Mouse (Mus musculus) limb, embryonic 10.5 days (tissue): Measurements from ENCODE around the gene Stpg3. TPM values are rescaled to one million over a fixed set of nuclear protein-coding genes. Genes with fewer than 3 reads are reported as not detected.

Source experiments
- DNase-seq: peaks from one replicate; pipeline ENCODE4 v3.0.0-alpha.2; 2017; ENCODE audit warnings: low spot score
- H3K27ac ChIP-seq: fragments of 300-500 bp; sonication (generic); 2 replicates; pipeline ENCODE4 v1.5.1; 2016; ENCODE audit warnings: mild to moderate bottlenecking
- H3K27me3 ChIP-seq: fragments of 300-500 bp; sonication (generic); 2 replicates; pipeline ENCODE4 v1.6.1; 2016; ENCODE audit warnings: low read depth, mild to moderate bottlenecking; ENCODE audit not compliant: poor library complexity, severe bottlenecking
- H3K36me3 ChIP-seq: fragments of 300-500 bp; sonication (generic); 2 replicates; pipeline ENCODE4 v1.6.1; 2016; ENCODE audit warnings: mild to moderate bottlenecking, moderate library complexity
- H3K4me1 ChIP-seq: fragments of 300-500 bp; sonication (generic); 2 replicates; pipeline ENCODE4 v1.6.1; 2016
- H3K4me3 ChIP-seq: fragments of 300-500 bp; sonication (generic); 2 replicates; pipeline ENCODE4 v1.5.1; 2016; ENCODE audit warnings: mild to moderate bottlenecking, moderate library complexity
- H3K9me3 ChIP-seq: fragments of 300-500 bp; sonication (generic); replicated peaks from 2 replicates; pipeline ENCODE4 v1.6.1; 2016; ENCODE audit warnings: mild to moderate bottlenecking
- WGBS: fragments of 180-500 bp; shearing (Covaris S2); methylation state at CpG from one replicate; pipeline ENCODE4 v1.1.7; 2016; 5-methylcytosine and 5-hydroxymethylcytosine counted together
- polyA plus RNA-seq: library from polyadenylated mRNA; unstranded; fragments of >200 nt; fragmentation: Nextera tagmentation; extraction: Ambion mirVana; gene quantifications from 2 replicates; pipeline ENCODE4 v1.2.1, GENCODE M21; 2016

The Stpg3 gene
- polyA plus RNA-seq, 1 experiment from 2014 or later = not detected

DNA sequence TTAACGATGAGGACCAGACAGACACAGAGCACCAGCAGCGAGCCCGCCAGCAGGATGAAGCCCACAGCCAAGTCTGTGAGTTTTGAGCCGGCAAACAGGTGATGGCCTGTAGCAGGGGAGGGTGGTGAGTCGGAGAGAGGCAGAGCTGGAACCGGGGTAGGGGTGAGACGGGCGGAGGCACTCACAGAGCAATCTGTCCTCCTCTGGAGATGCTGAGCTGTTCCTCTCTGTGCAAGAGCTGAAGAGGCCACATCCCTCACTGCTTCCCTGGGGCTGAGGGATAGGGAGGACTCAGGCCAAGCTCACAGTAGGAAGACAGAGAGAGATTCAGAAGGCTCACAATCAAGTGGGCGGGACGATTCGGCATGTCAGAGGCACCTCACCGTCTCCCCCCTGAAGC, 16.6 kb upstream of the Stpg3 start:
- Histone ChIP-seq H3K9me3 (no peaks in the 10 kb centered on the region), H3K4me1 (peaks cover 18% of the 10 kb centered on the region), H3K36me3 (no peaks in the 10 kb centered on the region), H3K4me3 (no peak overlapping the region), H3K27me3 (peaks cover 41% of the 10 kb centered on the region), H3K27ac (no peak overlapping the region)
- 61% methylated on average over 12 of the region's 12 CpGs for WGBS
- no peak for DNase-seq

DNA sequence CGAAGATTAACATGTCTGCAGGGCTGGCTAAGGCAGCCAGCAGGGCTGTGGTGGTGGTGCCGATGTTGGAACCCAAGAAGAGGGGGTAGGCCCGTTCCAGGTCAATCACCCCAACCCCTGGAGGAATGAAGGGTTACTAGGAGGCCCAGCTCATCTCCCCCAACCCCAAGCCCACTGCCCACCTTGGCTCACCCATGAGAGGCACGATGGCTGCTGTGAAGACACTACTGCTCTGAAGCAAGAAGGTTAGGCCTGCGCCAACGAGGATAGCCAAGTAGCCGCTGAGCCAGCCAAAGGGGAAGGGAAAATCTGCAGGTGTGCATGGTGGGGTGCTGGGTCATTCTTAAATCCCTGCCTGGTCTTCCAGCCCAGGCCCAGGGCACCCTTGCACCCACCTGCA, 16.1 kb upstream of the Stpg3 start:
- WGBS = 89% methylated on average over 7 of the region's 7 CpGs
- H3K27ac ChIP-seq = no peak overlapping the region
- peaks cover 36% of the 10 kb centered on the region for H3K27me3 ChIP-seq
- peaks cover 22% of the 10 kb centered on the region for H3K4me1 ChIP-seq
- no peaks in the 10 kb centered on the region for H3K36me3 ChIP-seq
- no peak for DNase-seq
- H3K9me3 ChIP-seq = no peaks in the 10 kb centered on the region
- H3K4me3 ChIP-seq = no peak overlapping the region

DNA sequence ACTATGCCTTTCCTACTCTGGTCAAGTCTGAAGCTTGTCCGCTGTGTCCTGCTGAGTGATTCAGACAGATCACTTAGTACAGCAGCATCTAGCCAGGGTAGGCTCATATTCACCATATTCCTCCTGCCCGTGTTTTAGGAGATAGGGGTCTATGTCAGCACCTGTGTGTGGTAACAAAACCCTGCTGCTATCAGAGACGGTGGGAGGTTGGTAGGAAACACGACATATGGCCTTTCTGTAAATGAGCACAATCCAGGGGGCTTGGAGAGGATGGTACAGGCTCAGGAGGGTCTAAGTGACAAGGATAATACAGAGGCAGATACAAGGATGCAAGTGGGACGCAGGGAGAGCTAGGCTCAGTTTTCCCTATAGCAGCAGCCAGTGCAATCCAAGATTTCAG, 15.1 kb upstream of the Stpg3 start:
- WGBS = 88% methylated on average over 5 of the region's 5 CpGs
- Histone ChIP-seq H3K9me3 (no peaks in the 10 kb centered on the region), H3K27ac (no peak overlapping the region), H3K27me3 (peaks cover 27% of the 10 kb centered on the region; the same call in 1 of the 2 replicates), H3K4me1 (peaks cover 26% of the 10 kb centered on the region), H3K36me3 (no peaks in the 10 kb centered on the region), H3K4me3 (no peak overlapping the region)
- no peak for DNase-seq

DNA sequence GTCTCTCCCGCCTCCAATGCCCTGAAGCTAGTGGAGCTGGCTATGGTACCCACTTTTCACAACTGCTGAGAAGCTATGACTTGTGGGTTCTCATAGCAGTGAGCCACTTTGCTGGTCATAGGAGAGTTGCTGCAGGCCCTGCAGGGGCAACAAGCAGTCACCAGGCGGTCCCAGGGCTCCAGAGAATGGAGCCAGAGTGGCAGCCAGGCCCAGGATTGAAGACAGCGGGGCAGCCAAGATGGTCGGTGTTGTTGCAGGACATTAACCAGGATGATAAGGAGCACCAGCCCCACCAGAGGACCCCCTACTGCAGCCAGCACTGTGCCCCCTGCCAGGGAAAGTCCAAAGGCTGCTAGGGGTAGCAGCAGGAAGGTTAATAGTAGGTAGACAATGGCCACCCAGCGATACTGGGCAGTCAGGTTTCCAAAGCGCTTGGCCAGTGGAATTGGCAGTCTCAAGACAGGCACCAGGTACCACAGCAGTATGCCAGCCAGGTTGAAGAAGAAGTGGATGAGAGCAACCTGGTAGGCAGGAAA, 14.6 kb upstream of the Stpg3 start:
- 72% methylated on average over 6 of the region's 6 CpGs for WGBS
- Histone ChIP-seq H3K36me3 (no peaks in the 10 kb centered on the region), H3K4me3 (peak overlapping the region; percentile 41), H3K27me3 (peaks cover 27% of the 10 kb centered on the region; the same call in 1 of the 2 replicates), H3K27ac (peak overlapping the region; percentile 82), H3K4me1 (peaks cover 26% of the 10 kb centered on the region), H3K9me3 (no peaks in the 10 kb centered on the region)
- DNase-seq = no peak

DNA sequence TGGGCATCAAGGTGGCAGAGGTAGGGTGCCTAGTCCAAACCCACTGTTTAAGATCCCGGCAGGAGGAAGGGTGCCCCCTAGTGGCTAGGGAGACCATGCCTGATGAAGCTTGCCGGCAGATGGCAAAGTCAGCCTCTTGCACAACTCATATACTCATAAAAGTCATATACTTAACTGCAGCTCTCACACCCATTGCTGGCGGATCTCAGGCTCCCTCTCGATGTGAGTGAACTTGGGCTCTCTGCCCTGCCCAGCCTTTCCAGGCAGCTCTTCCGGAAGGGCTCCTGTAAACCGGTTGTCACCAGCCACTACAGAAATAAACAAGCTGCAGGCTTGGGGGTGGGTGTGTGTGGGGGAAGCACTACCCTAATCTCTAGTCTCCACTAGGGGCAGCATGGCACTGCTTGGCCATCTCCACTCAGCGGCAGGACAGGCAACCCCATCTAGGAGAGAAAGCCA, 14.0 kb upstream of the Stpg3 start:
- peaks cover 30% of the 10 kb centered on the region for H3K4me1 ChIP-seq
- peak overlapping the region; percentile 41 for H3K4me3 ChIP-seq
- H3K9me3 ChIP-seq = no peaks in the 10 kb centered on the region
- peak overlapping the region; percentile 82 for H3K27ac ChIP-seq
- DNase-seq = peak; percentile 83
- peaks cover 2% of the 10 kb centered on the region for H3K36me3 ChIP-seq
- H3K27me3 ChIP-seq = peaks cover 27% of the 10 kb centered on the region; the same call in 1 of the 2 replicates
- 2% methylated on average over 7 of the region's 7 CpGs for WGBS

DNA sequence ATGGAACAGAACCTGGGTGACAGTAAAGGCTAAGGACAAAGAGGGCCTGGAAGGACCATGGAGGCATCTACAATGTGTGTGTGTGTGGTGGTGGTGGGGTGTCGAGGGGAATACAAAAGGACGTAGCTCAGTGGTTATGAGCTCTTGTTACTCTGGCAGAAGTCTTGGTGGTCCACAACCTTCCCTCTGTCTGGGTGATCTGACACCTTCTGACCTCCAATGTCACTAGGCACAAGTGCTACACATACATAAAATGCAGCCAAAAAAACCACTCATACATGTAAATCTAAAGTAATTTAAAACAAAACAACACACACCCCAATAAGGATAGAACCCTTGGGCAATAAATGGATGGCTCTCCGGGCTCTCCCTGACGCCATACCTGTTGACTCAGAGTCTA, 13.0 kb upstream of the Stpg3 start:
- Histone ChIP-seq H3K4me1 (peaks cover 34% of the 10 kb centered on the region), H3K4me3 (no peak overlapping the region), H3K9me3 (no peaks in the 10 kb centered on the region), H3K36me3 (peaks cover 11% of the 10 kb centered on the region), H3K27ac (0 out of 2 replicates have a peak overlapping the region, but pooled peaks have one; percentile 20), H3K27me3 (peaks cover 22% of the 10 kb centered on the region; the same call in 1 of the 2 replicates)
- WGBS = 92% methylated on average over 4 of the region's 4 CpGs
- no peak for DNase-seq

DNA sequence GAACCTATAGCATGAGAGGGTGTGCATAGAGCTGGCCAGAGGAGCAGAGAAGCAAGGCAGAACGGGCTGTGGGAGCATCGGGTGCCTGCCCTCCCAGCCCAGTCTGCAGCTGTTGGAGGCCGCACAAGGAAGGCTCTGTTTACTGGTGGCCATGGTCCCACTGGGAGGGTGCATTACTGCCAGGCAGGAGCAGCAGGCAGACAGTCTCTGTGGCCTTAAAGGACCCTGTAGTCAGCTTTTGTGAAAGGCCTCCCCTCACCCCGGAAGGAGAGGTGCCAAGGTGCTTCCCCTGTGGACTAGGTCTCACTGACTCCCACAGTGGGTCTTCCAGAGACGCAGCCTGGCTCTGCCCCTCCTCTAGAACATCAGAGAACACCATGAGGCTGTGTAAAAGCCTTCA, 12.4 kb upstream of the Stpg3 start:
- H3K27ac ChIP-seq = peak overlapping the region; percentile 20; the same call in 1 of the 2 replicates
- 83% methylated on average over 5 of the region's 5 CpGs for WGBS
- H3K27me3 ChIP-seq = peaks cover 16% of the 10 kb centered on the region; the same call in 1 of the 2 replicates

DNA sequence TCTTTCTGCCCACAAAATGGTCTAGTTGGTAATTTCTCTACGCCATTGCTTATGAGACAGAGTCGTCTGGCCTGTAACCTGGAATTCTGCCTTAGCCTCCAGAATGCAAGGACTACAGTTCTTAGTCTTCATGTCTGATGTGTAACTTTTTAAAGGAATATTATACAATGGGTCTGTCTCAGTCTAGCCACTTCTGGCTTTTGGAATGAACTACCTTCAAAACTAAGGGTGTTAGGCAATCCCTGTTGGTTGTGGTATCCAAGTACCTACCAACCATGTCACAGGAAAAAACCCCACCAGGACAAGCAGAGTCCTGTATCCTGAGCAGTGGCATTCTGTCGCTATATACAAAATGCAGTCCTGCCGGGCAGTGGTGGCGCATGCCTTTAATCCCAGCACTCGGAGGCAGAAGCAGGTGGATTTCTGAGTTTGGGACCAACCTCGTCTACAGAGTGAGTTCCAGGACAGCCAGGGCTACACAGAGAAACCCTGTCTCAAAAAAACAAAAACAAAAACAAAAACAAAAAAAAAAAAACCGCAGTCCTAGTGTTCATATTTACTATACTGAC, 11.5 kb upstream of the Stpg3 start:
- WGBS = 83% methylated on average over 8 of the region's 8 CpGs
- DNase-seq = no peak
- Histone ChIP-seq H3K36me3 (peaks cover 24% of the 10 kb centered on the region), H3K27me3 (peaks cover 7% of the 10 kb centered on the region; the same call in 1 of the 2 replicates), H3K4me3 (peak overlapping the region; percentile 75), H3K4me1 (peaks cover 34% of the 10 kb centered on the region), H3K9me3 (no peaks in the 10 kb centered on the region), H3K27ac (peak overlapping the region; percentile 95)

More for the DNA sequence above, 12.4 kb upstream of the Stpg3 start:
- no peaks in the 10 kb centered on the region for H3K9me3 ChIP-seq
- DNase-seq = no peak
- peaks cover 34% of the 10 kb centered on the region for H3K4me1 ChIP-seq
- H3K36me3 ChIP-seq = peaks cover 17% of the 10 kb centered on the region
- no peak overlapping the region for H3K4me3 ChIP-seq

DNA sequence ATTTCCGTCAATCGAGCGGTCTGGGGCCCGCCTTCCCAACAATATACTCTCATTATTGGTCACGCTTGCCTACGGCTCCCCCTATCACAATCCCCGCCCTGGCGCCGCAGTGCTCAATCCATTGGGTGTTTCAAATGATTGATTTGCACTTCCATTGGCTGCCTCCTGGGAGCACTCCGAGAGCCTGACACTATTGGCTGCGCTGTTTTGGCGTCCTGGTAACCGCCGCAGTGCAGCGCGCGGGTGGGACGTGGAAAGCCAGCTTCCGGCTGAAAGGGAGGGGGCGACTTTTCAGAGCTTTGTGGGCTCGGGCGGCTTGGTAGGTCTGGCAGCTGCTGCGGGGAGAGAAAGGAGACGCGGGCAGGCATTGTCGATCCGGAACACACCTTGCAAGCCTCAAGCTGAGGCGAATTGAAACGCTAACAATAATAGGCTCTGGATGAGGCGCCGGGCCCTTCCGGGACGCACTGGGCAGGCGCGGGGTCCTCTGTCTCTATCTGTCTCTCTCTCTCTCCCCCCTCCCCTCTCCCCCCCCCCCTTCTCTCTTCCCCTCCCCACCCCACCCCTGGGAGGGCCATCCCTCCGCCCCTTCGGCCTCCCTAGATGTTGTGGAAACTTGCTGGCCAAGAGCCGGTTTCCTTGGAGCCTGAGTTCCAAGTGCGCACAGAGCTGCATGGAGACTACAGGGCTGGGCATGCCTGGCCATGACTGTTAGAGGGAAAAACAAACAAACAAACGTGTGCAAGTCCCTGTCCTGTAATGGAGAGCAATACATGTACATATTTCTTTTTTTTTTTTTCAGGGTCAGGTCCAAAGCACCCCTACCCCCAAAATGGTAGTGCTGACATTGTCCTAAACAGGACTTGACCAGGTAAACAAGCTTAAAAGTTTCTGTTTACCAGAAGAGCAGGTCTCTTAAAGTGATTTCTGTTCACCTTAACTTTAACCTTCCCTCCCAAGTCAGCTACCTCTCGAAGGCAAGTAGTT, 10.6 kb upstream of the Stpg3 start:
- WGBS = 2% methylated on average over 41 of the region's 41 CpGs
- peak overlapping the region; percentile 75 for H3K4me3 ChIP-seq

DNA sequence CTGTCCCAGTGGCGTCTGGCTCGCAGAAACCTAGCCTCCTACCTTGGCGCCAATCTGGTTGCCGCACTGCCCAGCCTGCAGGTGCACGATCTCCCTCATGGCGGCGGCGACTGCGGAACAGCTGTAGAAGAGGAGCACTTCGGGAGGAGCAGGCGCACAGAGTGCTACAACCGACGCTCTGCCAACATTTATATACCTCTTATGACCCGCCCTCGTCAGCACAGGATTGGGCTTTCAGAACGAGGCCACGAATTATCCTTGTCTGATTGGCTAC, 10.0 kb upstream of the Stpg3 start, which contains the start of gene Tubb4b:
Gene Tubb4b (minus strand): TSS at position 211 of the 274 bp plus-strand sequence.
- Histone ChIP-seq H3K9me3 (no peaks in the 10 kb centered on the region), H3K4me1 (peaks cover 34% of the 10 kb centered on the region), H3K36me3 (peaks cover 24% of the 10 kb centered on the region), H3K27me3 (no peaks in the 10 kb centered on the region), H3K4me3 (peak within 1 kb of the TSS; percentile 75), H3K27ac (peak within 1 kb of the TSS; percentile 95)
- 0% methylated on average over 17 of the region's 17 CpGs for WGBS
- DNase-seq = no peak

More for the DNA sequence above, 10.6 kb upstream of the Stpg3 start:
- no peaks in the 10 kb centered on the region for H3K9me3 ChIP-seq
- no peaks in the 10 kb centered on the region for H3K27me3 ChIP-seq
- H3K36me3 ChIP-seq = peaks cover 24% of the 10 kb centered on the region
- H3K4me1 ChIP-seq = peaks cover 34% of the 10 kb centered on the region
- H3K27ac ChIP-seq = peak overlapping the region; percentile 95
- peak; percentile 94 for DNase-seq

DNA sequence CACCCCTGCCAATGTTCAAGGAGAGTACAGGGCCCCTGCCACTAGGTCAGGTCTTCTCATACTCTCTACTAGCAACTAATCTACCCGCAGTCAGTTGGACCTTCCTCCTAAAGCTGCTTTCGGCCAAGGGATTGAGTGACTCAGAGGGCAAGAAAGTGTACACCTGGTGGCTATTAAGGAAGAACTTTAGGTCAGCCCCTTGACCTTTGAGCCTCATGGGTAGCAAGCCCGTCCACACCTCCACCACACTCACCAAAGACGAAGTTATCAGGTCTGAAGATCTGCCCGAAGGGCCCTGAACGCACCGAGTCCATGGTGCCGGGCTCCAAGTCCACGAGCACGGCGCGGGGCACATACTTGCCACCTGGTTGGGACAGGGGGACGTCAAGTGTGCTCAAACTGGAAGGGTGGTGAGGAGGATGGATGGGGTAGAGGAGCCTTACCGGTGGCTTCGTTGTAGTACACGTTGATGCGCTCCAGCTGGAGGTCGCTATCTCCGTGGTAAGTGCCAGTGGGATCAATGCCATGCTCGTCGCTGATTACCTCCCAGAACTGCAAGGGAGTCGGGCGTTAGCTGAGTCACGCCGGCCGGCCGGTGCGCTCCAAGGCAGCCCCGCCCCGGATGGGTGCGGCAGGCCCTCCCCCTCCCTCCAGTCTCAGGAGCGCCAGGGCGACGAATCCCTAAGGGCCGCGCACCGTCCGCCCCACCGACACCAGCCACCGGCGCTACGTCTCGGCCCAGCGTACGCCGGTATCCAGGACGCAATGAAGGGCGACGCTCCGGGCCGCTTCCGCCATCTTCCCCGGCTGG, 9.4 kb upstream of the Stpg3 start:
- peaks cover 31% of the 10 kb centered on the region for H3K4me1 ChIP-seq
- H3K27me3 ChIP-seq = no peaks in the 10 kb centered on the region
- no peaks in the 10 kb centered on the region for H3K9me3 ChIP-seq
- WGBS = 1% methylated on average over 53 of the region's 53 CpGs
- peak overlapping the region; percentile 90 for H3K27ac ChIP-seq
- peak overlapping the region; percentile 75 for H3K4me3 ChIP-seq
- no peak for DNase-seq
- H3K36me3 ChIP-seq = peaks cover 24% of the 10 kb centered on the region

DNA sequence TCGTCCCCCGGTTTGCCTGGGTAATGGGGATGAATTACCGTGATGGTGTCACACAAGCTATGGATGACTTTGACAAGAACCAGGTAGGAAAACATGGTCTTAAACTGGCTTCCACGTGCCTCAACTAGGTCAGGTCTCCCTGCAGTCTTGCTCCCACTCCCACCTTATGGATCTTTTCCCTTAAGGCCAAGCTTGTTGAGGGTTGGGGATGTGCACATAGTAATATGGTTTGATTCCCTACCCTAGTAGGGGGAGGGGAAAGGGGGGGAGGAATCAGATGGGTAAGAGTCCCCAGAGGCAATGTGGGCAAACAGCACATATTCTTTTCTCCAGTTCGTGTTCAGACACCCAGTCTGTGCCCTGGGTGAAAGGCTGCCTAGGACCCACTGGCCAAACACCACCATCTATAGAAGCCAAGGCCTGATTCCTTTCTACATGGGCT, 6.9 kb upstream of the Stpg3 start:
- peaks cover 17% of the 10 kb centered on the region for H3K4me1 ChIP-seq
- no peak overlapping the region for H3K4me3 ChIP-seq
- peaks cover 24% of the 10 kb centered on the region for H3K36me3 ChIP-seq
- no peaks in the 10 kb centered on the region for H3K27me3 ChIP-seq
- no peaks in the 10 kb centered on the region for H3K9me3 ChIP-seq
- no peak overlapping the region for H3K27ac ChIP-seq
- 66% methylated on average over 5 of the region's 5 CpGs for WGBS
- no peak for DNase-seq
